Mouse (Mus musculus): ENCODE results near the gene Mpc1.
"Not testable (repeated sequence)": the region's sequence is repeated elsewhere in the genome, so short reads cannot be mapped to it uniquely, and the experiment has no call there.

The Mpc1 gene

GRCm38 (mm10) chr17:8328511-8329174 lies 45.9 kb downstream of the Mpc1 start:
- DNase-seq (ENCODE audit: low spot score in 2 of 2) = no peak

- DNase-seq (ENCODE audit: low spot score in 2 of 2) = no peak
Observed at GRCm38 (mm10) chr17:8330602-8331001, 47.9 kb downstream of the Mpc1 start.

GRCm38 (mm10) chr17:8337159-8337558 lies 54.5 kb downstream of the Mpc1 start, which contains the start of gene Prr18:
Prr18 (plus strand) TSS chr17:8337459.
- DNase-seq (ENCODE audit: low spot score in 2 of 2) = not testable (repeated sequence)

- DNase-seq (ENCODE audit: low spot score in 2 of 2) = no peak
Observed at GRCm38 (mm10) chr17:8339666-8340374, 57.1 kb downstream of the Mpc1 start.

- no peak for DNase-seq (ENCODE audit: low spot score in 2 of 2)
Observed at GRCm38 (mm10) chr17:8340407-8341359, 58.0 kb downstream of the Mpc1 start.

GRCm38 (mm10) chr17:8341360-8341963 lies 58.8 kb downstream of the Mpc1 start:
- DNase-seq (ENCODE audit: low spot score in 2 of 2) = no peak

DNA sequence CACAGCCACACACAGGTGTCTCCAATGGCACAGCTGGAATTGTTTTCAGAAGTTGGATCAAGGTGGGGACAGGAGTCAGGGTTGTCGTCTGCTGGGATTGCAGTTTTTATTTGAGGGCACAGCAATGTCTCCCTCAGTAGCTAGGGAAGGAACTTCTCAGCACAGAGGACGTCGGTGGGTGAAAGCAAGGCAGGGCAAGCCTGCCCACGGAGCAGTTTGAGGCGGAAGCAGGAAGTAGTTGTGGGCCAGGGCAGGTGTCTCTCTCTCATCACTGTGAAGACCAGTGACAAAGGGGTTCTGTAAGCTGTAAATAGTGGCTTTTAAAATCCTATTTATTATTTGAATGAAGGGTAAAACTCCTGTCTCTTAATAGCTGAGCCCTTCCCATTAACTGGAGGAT lies 60.0 kb downstream of the Mpc1 start:
- DNase-seq (ENCODE audit: low spot score in 2 of 2) = no peak

DNA sequence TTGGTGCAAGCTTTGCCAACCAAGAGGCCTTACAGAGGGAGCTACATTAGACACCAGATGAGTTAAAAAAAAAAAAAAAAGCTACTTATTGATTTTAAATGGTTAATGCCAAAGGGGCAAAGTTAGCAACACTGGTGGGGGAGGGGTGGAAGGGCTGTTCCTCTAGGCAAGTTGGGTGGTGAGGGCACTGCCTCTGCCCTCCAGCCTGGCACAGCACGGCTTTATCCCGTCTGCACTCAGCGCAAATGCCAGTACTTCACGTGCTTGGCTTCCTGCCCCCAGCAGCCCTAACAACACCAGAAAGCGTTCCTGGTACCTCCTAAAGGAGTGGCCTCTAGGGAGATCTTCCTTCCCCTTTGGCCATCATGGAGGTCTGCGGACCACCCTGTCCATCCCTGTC lies 60.7 kb downstream of the Mpc1 start:
- no peak for DNase-seq (ENCODE audit: low spot score in 2 of 2)
